Mouse (Mus musculus) 3T3-L1 (cell line): Measurements from ENCODE around the gene Lgmn.

Source experiments
- DNase-seq: peaks from one replicate; pipeline ENCODE4 v3.0.0-alpha.2; 2015; ENCODE audit warnings: low read depth, low spot score

Gene Lgmn

GRCm38 (mm10) chr12:102350997-102351396 is 88.6 kb downstream of the Lgmn start:
- DNase-seq, result no peak

GRCm38 (mm10) chr12:102348447-102348846 is 91.2 kb downstream of the Lgmn start:
- DNase-seq, result no peak

- DNase-seq, result peak; percentile 81
Observed at GRCm38 (mm10) chr12:102346507-102346906, 93.1 kb downstream of the Lgmn start.

- DNase-seq, result no peak
Observed at GRCm38 (mm10) chr12:102345031-102345815, 94.4 kb downstream of the Lgmn start.
